Mouse (Mus musculus): ENCODE data around the gene B3gnt2.

Gene B3gnt2

GRCm38 (mm10) chr11:22871628-22872306, 11.0 kb upstream of the B3gnt2 start:
- no peak for DNase-seq (ENCODE audit: low spot score)

- DNase-seq (ENCODE audit: low spot score) = no peak
These were observed 7.8 kb upstream of the B3gnt2 start for GRCm38 (mm10) chr11:22868582-22868981.

GRCm38 (mm10) chr11:22867691-22868090, 6.9 kb upstream of the B3gnt2 start:
- DNase-seq (ENCODE audit: low spot score) = no peak

GRCm38 (mm10) chr11:22865635-22866246, 5.0 kb upstream of the B3gnt2 start:
- DNase-seq (ENCODE audit: low spot score) = no peak

GRCm38 (mm10) chr11:22864305-22865060, 3.7 kb upstream of the B3gnt2 start:
- no peak for DNase-seq (ENCODE audit: low spot score)

- DNase-seq (ENCODE audit: low spot score) = no peak
These were observed 2.8 kb upstream of the B3gnt2 start for GRCm38 (mm10) chr11:22863581-22863980.

- DNase-seq (ENCODE audit: low spot score) = no peak
These were observed 554 bp upstream of the B3gnt2 start for GRCm38 (mm10) chr11:22861315-22861714.

GRCm38 (mm10) chr11:22859633-22860334, 977 bp downstream of the B3gnt2 start:
- peak; percentile 68 for DNase-seq (ENCODE audit: low spot score)

GRCm38 (mm10) chr11:22859301-22859632, 1.5 kb downstream of the B3gnt2 start:
- DNase-seq (ENCODE audit: low spot score) = no peak

- DNase-seq (ENCODE audit: low spot score) = peak; percentile 21
These were observed 2.1 kb downstream of the B3gnt2 start for GRCm38 (mm10) chr11:22858441-22859300.

- no peak for DNase-seq (ENCODE audit: low spot score)
These were observed 2.9 kb downstream of the B3gnt2 start for GRCm38 (mm10) chr11:22857705-22858440.

- DNase-seq (ENCODE audit: low spot score) = no peak
These were observed 3.6 kb downstream of the B3gnt2 start for GRCm38 (mm10) chr11:22857106-22857704.

GRCm38 (mm10) chr11:22856371-22856965, 4.3 kb downstream of the B3gnt2 start:
- DNase-seq (ENCODE audit: low spot score) = no peak

GRCm38 (mm10) chr11:22854571-22854970, 6.2 kb downstream of the B3gnt2 start:
- no peak for DNase-seq (ENCODE audit: low spot score)

GRCm38 (mm10) chr11:22853477-22854157, 7.1 kb downstream of the B3gnt2 start:
- DNase-seq (ENCODE audit: low spot score) = no peak

- DNase-seq (ENCODE audit: low spot score) = no peak
These were observed 8.3 kb downstream of the B3gnt2 start for GRCm38 (mm10) chr11:22852510-22852909.

- DNase-seq (ENCODE audit: low spot score) = no peak
These were observed 9.3 kb downstream of the B3gnt2 start for GRCm38 (mm10) chr11:22851416-22851815.

GRCm38 (mm10) chr11:22850077-22850476, 10.7 kb downstream of the B3gnt2 start:
- DNase-seq (ENCODE audit: low spot score) = no peak

- no peak for DNase-seq (ENCODE audit: low spot score)
These were observed 12.0 kb downstream of the B3gnt2 start for GRCm38 (mm10) chr11:22848649-22849195.

Data from urinary bladder, postnatal 10 days (tissue).